Comparison of ENCODE assay signal across 24 mouse cellular contexts in genomic region chr3:41363947-41364346, GRCm38 (mm10).
A peak's percentile ranks its signal among the peaks of the same experiment; 100 is the strongest.
DNase-seq lines count a peak whose midpoint lies in the region; ATAC-seq and TF ChIP-seq lines count a peak whose summit lies in the region.
"Had no signal": no experiment of that assay in that cellular context is flagged by ENCODE, and none has a peak within 500 bp of the region (broad histone marks: within the 10 kb centered on the region; RNA-seq: fewer than 3 reads in every experiment).

No protein-coding gene starts in this region.

- no peak for TF ChIP-seq CTCF in testis, adult 2 months (IDR thresholded peaks at IDR 0.05; ENCODE audit: control insufficient read depth, insufficient read depth, insufficient replicate concordance, low read depth, low read length)

- intact Hi-C loops in left cerebral cortex, postnatal 36 days (cut with DNase I): no loop called here

- H3K27ac ChIP-seq in testis, adult 2 months (ENCODE audit: control insufficient read depth, insufficient read depth, low read depth, low read length): peak overlapping the region; percentile 69; the same call in 1 of the 2 replicates
- H3K27ac ChIP-seq: forebrain, embryonic 10.5 days; forebrain, embryonic 13.5 days; heart, embryonic 15.5 days; hindbrain, embryonic 10.5 days; hindbrain, embryonic 13.5 days had no signal

- H3K4me1 ChIP-seq in testis, adult 2 months (ENCODE audit: control insufficient read depth, insufficient read depth, low read length): peaks cover 3% of the 10 kb centered on the region; the same call in 1 of the 2 replicates
- H3K4me1 ChIP-seq: forebrain, embryonic 13.5 days had no signal

- H3K4me3 ChIP-seq in testis, adult 2 months (ENCODE audit: control insufficient read depth, low read depth, low read length): no peak overlapping the region
- H3K4me3 ChIP-seq: forebrain, embryonic 10.5 days; forebrain, embryonic 13.5 days; heart, embryonic 12.5 days; heart, embryonic 15.5 days; hindbrain, embryonic 10.5 days; hindbrain, embryonic 13.5 days had no signal

- no peaks in the 10 kb centered on the region for H3K27me3 ChIP-seq in testis, adult 2 months (ENCODE audit: control insufficient read depth, insufficient read depth, low read length)
- H3K27me3 ChIP-seq: forebrain, embryonic 13.5 days; heart, embryonic 12.5 days; heart, embryonic 15.5 days; hindbrain, embryonic 13.5 days had no signal

- TF ChIP-seq POLR2A in testis, adult 2 months (IDR thresholded peaks at IDR 0.05; ENCODE audit: control insufficient read depth, low read depth, low read length): no peak

- no peak for DNase-seq in testis, postnatal 14 days (ENCODE audit: low spot score)
- no peak for DNase-seq in left cerebral cortex, postnatal 36 days (ENCODE audit: low spot score in 2 of 2)
- DNase-seq in lung, postnatal 10 days: no peak
- DNase-seq: adrenal gland, adult 2 months; adrenal gland, postnatal 14 days; cerebellum, adult 11-12 months; cerebellum, adult 8-10 months; cerebellum, postnatal 10 days; cerebellum, postnatal 36 days; forebrain, postnatal 0 days; gastrocnemius, postnatal 25 days; heart, postnatal 10 days; heart, postnatal 36 days had no signal

- no peaks in the 10 kb centered on the region for H3K36me3 ChIP-seq in testis, adult 2 months (ENCODE audit: control insufficient read depth, insufficient read depth, low read length)
- H3K36me3 ChIP-seq: forebrain, embryonic 10.5 days; heart, embryonic 12.5 days; heart, embryonic 15.5 days; hindbrain, embryonic 10.5 days; hindbrain, embryonic 13.5 days had no signal

- ATAC-seq in granulocyte monocyte progenitor cell, adult 5-6 weeks (replicated peaks; ENCODE audit: poor library complexity, severe bottlenecking): peak; percentile 52
- peak; percentile 35 for ATAC-seq in megakaryocyte progenitor cell, adult 5-6 weeks (replicated peaks; ENCODE audit: poor library complexity)
- ATAC-seq: CD4-positive, CD25-positive, alpha-beta regulatory T cell, adult 4 months; forebrain, embryonic 13.5 days; forebrain, postnatal 0 days; hindbrain, embryonic 16.5 days had no signal
